Mouse (Mus musculus) CH12.LX (cell line): Measurements from ENCODE around the gene Vps35l.

Experiments
- EP300 ChIP-seq: IDR thresholded peaks from 2 replicates; pipeline ENCODE4 v1.6.1; 2011; ENCODE audit warnings: low read length, improper control_type of control experiment
- MAFK ChIP-seq: IDR thresholded peaks from 2 replicates; pipeline ENCODE4 v1.6.1; 2011; ENCODE audit warnings: low read length, improper control_type of control experiment; ENCODE audit not compliant: insufficient replicate concordance
- MAX ChIP-seq: IDR thresholded peaks from 2 replicates; pipeline ENCODE4 v1.6.1; 2011; ENCODE audit warnings: low read length, improper control_type of control experiment
- MXI1 ChIP-seq: IDR thresholded peaks from 2 replicates; pipeline ENCODE4 v1.6.1; 2011; ENCODE audit warnings: mild to moderate bottlenecking, low read depth, low read length, improper control_type of control experiment
- NELFE ChIP-seq: IDR thresholded peaks from 2 replicates; pipeline ENCODE4 v1.6.1; 2011; ENCODE audit warnings: low read depth, low read length, improper control_type of control experiment
- POLR2A ChIP-seq: IDR thresholded peaks from 2 replicates; pipeline ENCODE4 v1.6.1; 2011; ENCODE audit warnings: low read depth, mild to moderate bottlenecking, improper control_type of control experiment, low read length
- SMC3 ChIP-seq: IDR thresholded peaks from 2 replicates; pipeline ENCODE4 v1.6.1; 2011; ENCODE audit warnings: low read depth, low read length, improper control_type of control experiment

DNA sequence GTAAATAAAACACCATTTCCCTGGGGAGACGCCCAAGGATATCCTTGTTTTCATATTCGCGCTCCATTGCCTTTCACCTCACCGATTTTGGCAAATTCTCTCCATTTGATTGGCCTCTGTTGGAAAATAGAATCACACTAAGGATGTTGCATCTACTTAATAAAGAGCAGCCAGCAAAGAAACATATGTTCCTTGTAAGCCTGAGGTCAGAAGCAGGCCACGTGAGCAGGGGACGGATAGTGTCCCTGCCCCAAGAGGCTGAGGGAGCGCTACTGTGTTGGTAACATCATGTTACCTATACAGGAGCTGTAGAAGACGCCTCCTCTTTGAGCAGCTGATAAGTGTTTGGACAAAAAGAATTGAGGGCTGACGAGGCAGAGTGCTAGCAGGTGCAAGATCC is 36.5 kb downstream of the Vps35l start:
- TF ChIP-seq SMC3, result no peak
- no peak for TF ChIP-seq NELFE
- TF ChIP-seq POLR2A, result no peak
- TF ChIP-seq MXI1, result no peak
- no peak for TF ChIP-seq MAFK
- TF ChIP-seq MAX, result no peak
- no peak for TF ChIP-seq EP300
